Mouse (Mus musculus) brain, embryonic 14.5 days (tissue): ENCODE measurements around the gene Dcpp3. TPM values are rescaled to one million over a fixed set of nuclear protein-coding genes. Genes with fewer than 3 reads are reported as not detected.
"Not testable (repeated sequence)": the region's sequence is repeated elsewhere in the genome, so short reads cannot be mapped to it uniquely, and the experiment has no call there.

Source experiments
- DNase-seq: peaks from one replicate; pipeline ENCODE4 v3.0.0-alpha.2; 2011; ENCODE audit warnings: low read depth
- CTCF ChIP-seq: fragments of 200-500 bp; IDR thresholded peaks from 2 replicates; pipeline ENCODE4 v1.5.1; 2012; ENCODE audit warnings: inconsistent platforms, mild to moderate bottlenecking, moderate library complexity, borderline replicate concordance; ENCODE audit not compliant: insufficient read depth, insufficient read length; ENCODE audit errors: extremely low read depth
- POLR2A ChIP-seq: fragments of 200-500 bp; IDR thresholded peaks from 2 replicates; pipeline ENCODE4 v1.6.1; 2012; ENCODE audit warnings: mild to moderate bottlenecking, inconsistent platforms, borderline replicate concordance; ENCODE audit not compliant: poor library complexity, insufficient read depth, insufficient read length, severe bottlenecking; ENCODE audit errors: extremely low read depth
- polyA plus RNA-seq: library from polyadenylated mRNA; depleted of rRNA; stranded (reverse); fragments of >200 nt; gene quantifications from 2 replicates; pipeline ENCODE4 v1.2.3, GENCODE M21; 2012; rRNA removed

Gene Dcpp3
- not detected in 2 replicates for polyA plus RNA-seq

- DNase-seq, result not testable (repeated sequence)
These were observed at the start of gene Dcpp3 for GRCm38 (mm10) chr17:23917158-23917557. TSS of gene Dcpp3 (plus strand) at chr17:23917458.

GRCm38 (mm10) chr17:23867756-23868155 is 49.5 kb upstream of the Dcpp3 start, which contains the start of gene Prss21:
TSS of gene Prss21 (plus strand) at chr17:23868056.
- DNase-seq, result no peak
- TF ChIP-seq POLR2A (no peak), CTCF (no peak)

- DNase-seq, result no peak
- no peak for TF ChIP-seq CTCF
- no peak for TF ChIP-seq POLR2A
These were observed 48.7 kb upstream of the Dcpp3 start for GRCm38 (mm10) chr17:23868513-23868912.

GRCm38 (mm10) chr17:23873884-23874856 is 43.1 kb upstream of the Dcpp3 start:
- DNase-seq, result peak; percentile 56
- TF ChIP-seq CTCF (peak; percentile 68; the same call in 1 of the 2 replicates), POLR2A (no peak)

- TF ChIP-seq POLR2A (no peak), CTCF (no peak)
These were observed 40.5 kb upstream of the Dcpp3 start for GRCm38 (mm10) chr17:23876741-23877140.

GRCm38 (mm10) chr17:23877166-23877565 is 40.1 kb upstream of the Dcpp3 start:
- peak; percentile 64 for DNase-seq
- TF ChIP-seq POLR2A (no peak), CTCF (no peak)

More at GRCm38 (mm10) chr17:23876741-23877140, 40.5 kb upstream of the Dcpp3 start:
- peak; percentile 65 for DNase-seq

- DNase-seq, result not testable (repeated sequence)
These were observed 36.7 kb upstream of the Dcpp3 start, which contains the start of the genes Dcpp1 and Dcpp2 for GRCm38 (mm10) chr17:23880576-23880975. TSS of gene Dcpp1 (plus strand) at chr17:23880876. TSS of gene Dcpp2 (plus strand) at chr17:23880880.

- peak; percentile 97 for DNase-seq
- TF ChIP-seq POLR2A (peak; percentile 26; the same call in 1 of the 2 replicates), CTCF (no peak)
These were observed 7.3 kb downstream of the Dcpp3 start for GRCm38 (mm10) chr17:23924531-23925007.

- TF ChIP-seq POLR2A (0 out of 2 replicates have a peak, but pooled peaks have one; percentile 9), CTCF (no peak)
- DNase-seq, result peak; percentile 88
These were observed 7.8 kb downstream of the Dcpp3 start for GRCm38 (mm10) chr17:23925090-23925493.

- no peak for DNase-seq
- TF ChIP-seq POLR2A, result no peak
- TF ChIP-seq CTCF, result no peak
These were observed 13.9 kb downstream of the Dcpp3 start for GRCm38 (mm10) chr17:23931157-23931556.

GRCm38 (mm10) chr17:23941372-23941771 is 24.1 kb downstream of the Dcpp3 start, which contains the start of gene Sbp:
TSS of gene Sbp (plus strand) at chr17:23941672.
- TF ChIP-seq POLR2A, result no peak
- TF ChIP-seq CTCF, result no peak
- DNase-seq, result no peak

GRCm38 (mm10) chr17:23947486-23947885 is 30.2 kb downstream of the Dcpp3 start:
- not testable (repeated sequence) for DNase-seq

GRCm38 (mm10) chr17:23949068-23949467 is 31.8 kb downstream of the Dcpp3 start:
- no peak for DNase-seq
- no peak for TF ChIP-seq CTCF

- not testable (repeated sequence) for DNase-seq
These were observed 33.6 kb downstream of the Dcpp3 start for GRCm38 (mm10) chr17:23950828-23951227.
